Mouse (Mus musculus): ENCODE measurements around the gene Adam15.

- TF ChIP-seq POLR2A (IDR thresholded peaks at IDR 0.05; ENCODE audit: borderline replicate concordance, extremely low read depth, low read depth, low read length), result no peak
- TF ChIP-seq CTCF (IDR thresholded peaks at IDR 0.05; ENCODE audit: insufficient read depth, low read length), result no peak
These were observed 21.2 kb downstream of the Adam15 start for GRCm38 (mm10) chr3:89328623-89329022.

All from lung, adult 2 months (tissue).